Mouse (Mus musculus) midbrain, embryonic 13.5 days (tissue): Measurements from ENCODE around the gene Gimap8. TPM values are rescaled to one million over a fixed set of nuclear protein-coding genes. Genes with fewer than 3 reads are reported as not detected.

ENCODE experiments used
- ATAC-seq: fragments of 200-750 bp; cut with Nextera tagmentation; 2 replicates; pipeline ENCODE4 v1.8.0; 2017; ENCODE audit warnings: mild to moderate bottlenecking, moderate TSS enrichment, moderate library complexity
- H3K27ac ChIP-seq: fragments of 300-500 bp; sonication (generic); 2 replicates; pipeline ENCODE4 v1.5.1; 2015; ENCODE audit warnings: inconsistent platforms, mild to moderate bottlenecking, moderate library complexity
- H3K27me3 ChIP-seq: fragments of 300-500 bp; sonication (generic); 2 replicates; pipeline ENCODE4 v1.6.1; 2015; ENCODE audit warnings: mild to moderate bottlenecking, inconsistent platforms
- H3K36me3 ChIP-seq: fragments of 300-500 bp; sonication (generic); 2 replicates; pipeline ENCODE4 v1.6.1; 2015; ENCODE audit warnings: mild to moderate bottlenecking, inconsistent platforms
- H3K4me1 ChIP-seq: fragments of 300-500 bp; sonication (generic); replicated peaks from 2 replicates; pipeline ENCODE4 v1.6.1; 2015; ENCODE audit warnings: inconsistent platforms
- H3K4me2 ChIP-seq: fragments of 300-500 bp; sonication (generic); replicated peaks from 2 replicates; pipeline ENCODE4 v1.6.1; 2015; ENCODE audit warnings: moderate library complexity, mild to moderate bottlenecking, inconsistent platforms
- H3K4me3 ChIP-seq: fragments of 300-500 bp; sonication (generic); replicated peaks from 2 replicates; pipeline ENCODE4 v1.5.1; 2015; ENCODE audit warnings: mild to moderate bottlenecking, inconsistent platforms
- H3K9ac ChIP-seq: fragments of 300-500 bp; sonication (generic); replicated peaks from 2 replicates; pipeline ENCODE4 v1.6.1; 2015; ENCODE audit warnings: mild to moderate bottlenecking, inconsistent platforms
- H3K9me3 ChIP-seq: fragments of 300-500 bp; sonication (generic); 2 replicates; pipeline ENCODE4 v1.6.1; 2016; ENCODE audit warnings: mild to moderate bottlenecking, inconsistent platforms
- WGBS: fragments of 180-500 bp; shearing (Covaris S2); methylation state at CpG from one replicate; pipeline ENCODE4 v1.1.7; 2015; 5-methylcytosine and 5-hydroxymethylcytosine counted together
- polyA plus RNA-seq: library from polyadenylated mRNA; unstranded; fragments of >200 nt; fragmentation: Nextera tagmentation; extraction: Ambion mirVana; gene quantifications from 2 replicates; pipeline ENCODE4 v1.2.1, GENCODE M21; 2015

Gimap8 gene
- polyA plus RNA-seq, 1 experiment from 2014 or later, result 0.46 TPM

GRCm38 (mm10) chr6:48698888-48699287, 51.9 kb downstream of the Gimap8 start:
- no peak overlapping the region for H3K4me2 ChIP-seq
- H3K9me3 ChIP-seq, result no peaks in the 10 kb centered on the region
- H3K27ac ChIP-seq, result no peak overlapping the region
- H3K36me3 ChIP-seq, result no peaks in the 10 kb centered on the region
- H3K27me3 ChIP-seq, result no peaks in the 10 kb centered on the region
- H3K4me1 ChIP-seq, result no peaks in the 10 kb centered on the region
- H3K9ac ChIP-seq, result no peak overlapping the region
- ATAC-seq, result no peak
- no peak overlapping the region for H3K4me3 ChIP-seq
- 88% methylated on average over 3 of the region's 3 CpGs for WGBS

DNA sequence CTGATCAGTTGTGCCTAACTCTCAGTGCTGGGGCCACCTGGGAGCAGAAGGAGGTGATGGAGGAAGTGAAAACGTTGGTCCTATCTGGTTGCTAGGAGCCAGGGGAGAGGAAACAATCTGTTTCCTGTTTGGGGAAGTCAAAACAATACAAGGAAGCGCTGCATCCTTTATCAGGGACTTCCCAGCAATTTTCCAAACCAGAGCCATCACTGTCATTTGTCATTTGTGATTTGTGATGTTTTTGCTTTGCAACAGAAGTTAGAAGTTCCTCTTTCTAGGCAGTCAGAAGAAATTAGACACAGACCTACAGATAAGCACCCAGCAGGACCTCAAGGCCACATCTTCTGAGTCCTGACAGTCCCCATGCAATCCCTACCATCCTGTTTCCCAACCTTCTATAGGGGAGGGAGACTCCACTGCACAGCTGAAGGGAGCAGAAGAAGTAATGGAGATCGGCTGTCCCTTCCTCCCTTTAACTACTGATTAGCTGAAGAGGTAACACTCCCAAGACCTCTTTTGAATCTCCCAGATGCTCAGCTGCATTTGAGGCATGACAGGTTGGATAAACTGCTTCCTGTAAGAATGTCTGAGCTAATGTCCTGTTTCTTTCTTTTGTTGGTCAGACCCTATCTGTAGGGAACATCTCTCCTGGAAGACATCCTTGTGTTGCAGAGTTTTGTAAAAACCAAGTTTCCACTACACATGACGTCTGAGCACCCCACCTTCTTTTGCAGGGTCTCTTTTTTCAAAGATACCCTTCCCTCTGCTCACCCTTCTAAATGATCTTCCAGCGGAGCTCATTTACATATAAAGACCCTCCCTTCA, 53.4 kb downstream of the Gimap8 start:
- H3K36me3 ChIP-seq, result no peaks in the 10 kb centered on the region
- no peak for ATAC-seq
- H3K9ac ChIP-seq, result no peak overlapping the region
- no peaks in the 10 kb centered on the region for H3K4me1 ChIP-seq
- H3K27ac ChIP-seq, result no peak overlapping the region
- no peak overlapping the region for H3K4me3 ChIP-seq
- 68% methylated on average over 5 of the region's 5 CpGs for WGBS
- H3K4me2 ChIP-seq, result no peak overlapping the region
- no peaks in the 10 kb centered on the region for H3K9me3 ChIP-seq
- no peaks in the 10 kb centered on the region for H3K27me3 ChIP-seq

DNA sequence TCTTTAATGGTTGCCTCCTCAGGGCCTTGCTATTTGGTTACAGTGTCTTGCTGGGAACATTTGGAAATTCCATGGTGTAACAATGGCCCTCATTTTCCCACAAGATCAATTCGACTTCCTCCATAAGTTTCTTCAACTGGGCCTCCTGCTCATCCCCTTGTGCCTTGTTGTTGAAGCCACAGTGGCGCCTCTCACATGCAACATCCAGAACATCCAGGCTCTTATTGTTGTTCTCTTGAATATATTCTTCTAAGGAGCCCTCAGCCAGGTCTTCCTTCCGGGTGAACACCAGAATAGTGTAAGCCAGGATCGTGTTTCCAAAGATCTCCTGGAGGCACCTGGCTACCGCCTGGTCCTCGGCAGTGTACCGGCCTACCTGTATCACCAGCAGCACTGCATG, 55.1 kb downstream of the Gimap8 start:
- no peaks in the 10 kb centered on the region for H3K36me3 ChIP-seq
- H3K9me3 ChIP-seq, result no peaks in the 10 kb centered on the region
- H3K9ac ChIP-seq, result no peak overlapping the region
- no peaks in the 10 kb centered on the region for H3K4me1 ChIP-seq
- 86% methylated on average over 7 of the region's 7 CpGs for WGBS
- no peak overlapping the region for H3K4me2 ChIP-seq
- H3K27ac ChIP-seq, result no peak overlapping the region
- ATAC-seq, result no peak
- no peaks in the 10 kb centered on the region for H3K27me3 ChIP-seq
- H3K4me3 ChIP-seq, result no peak overlapping the region

GRCm38 (mm10) chr6:48702601-48703000, 55.6 kb downstream of the Gimap8 start:
- Histone ChIP-seq H3K27me3 (no peaks in the 10 kb centered on the region), H3K27ac (no peak overlapping the region), H3K9me3 (no peaks in the 10 kb centered on the region), H3K4me2 (no peak overlapping the region), H3K4me3 (no peak overlapping the region), H3K36me3 (no peaks in the 10 kb centered on the region), H3K4me1 (no peaks in the 10 kb centered on the region), H3K9ac (no peak overlapping the region)
- no peak for ATAC-seq
- WGBS, result 72% methylated on average over 5 of the region's 5 CpGs

- Histone ChIP-seq H3K4me2 (no peak overlapping the region), H3K36me3 (no peaks in the 10 kb centered on the region), H3K4me3 (no peak overlapping the region), H3K9me3 (no peaks in the 10 kb centered on the region), H3K9ac (no peak overlapping the region), H3K27ac (no peak overlapping the region), H3K4me1 (no peaks in the 10 kb centered on the region), H3K27me3 (no peaks in the 10 kb centered on the region)
- no peak for ATAC-seq
Measured at GRCm38 (mm10) chr6:48704146-48704545, 57.1 kb downstream of the Gimap8 start.

DNA sequence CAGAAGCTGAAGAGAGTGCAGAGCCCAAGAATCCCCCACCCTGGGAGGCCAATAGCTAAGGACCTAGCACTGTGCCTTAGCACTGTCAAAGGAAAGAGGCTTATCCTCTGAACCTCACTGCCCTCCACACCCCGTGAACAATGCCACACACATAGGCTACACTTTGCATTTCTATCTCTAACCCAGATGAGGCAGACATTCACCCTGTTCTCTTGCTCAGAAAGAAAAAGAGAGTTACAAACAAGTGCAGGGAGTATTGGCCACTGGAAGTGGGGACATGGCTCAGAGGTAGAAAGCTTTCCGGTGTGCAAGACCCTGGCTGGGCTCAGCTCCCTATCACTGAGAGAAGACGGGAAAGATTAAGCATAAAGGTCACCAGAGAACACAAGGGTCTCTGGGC, 59.1 kb downstream of the Gimap8 start:
- Histone ChIP-seq H3K27ac (no peak overlapping the region), H3K9ac (no peak overlapping the region), H3K27me3 (no peaks in the 10 kb centered on the region), H3K9me3 (no peaks in the 10 kb centered on the region), H3K4me2 (no peak overlapping the region), H3K36me3 (no peaks in the 10 kb centered on the region), H3K4me1 (no peaks in the 10 kb centered on the region), H3K4me3 (no peak overlapping the region)
- WGBS, result 55% methylated on average over 3 of the region's 3 CpGs
- ATAC-seq, result no peak

Other genes starting within 250 kb of the Gimap8 start
- gene Zfp467, start 201.4 kb upstream of the Gimap8 start, polyA plus RNA-seq, result 23.6 and 24.3 TPM in 2 replicates
- gene Sspo, start 199.0 kb upstream of the Gimap8 start, polyA plus RNA-seq, result 0.18 and 0.22 TPM in 2 replicates
- gene Atp6v0e2, start 109.6 kb upstream of the Gimap8 start, polyA plus RNA-seq, result 174 and 176 TPM in 2 replicates
- 20.8 and 21.2 TPM in 2 replicates for gene Lrrc61, start 92.4 kb upstream of the Gimap8 start, polyA plus RNA-seq
- 2.5 and 2.9 TPM in 2 replicates for gene Rarres2, start 74.4 kb upstream of the Gimap8 start, polyA plus RNA-seq
- gene Gm45021, start 57.6 kb upstream of the Gimap8 start, polyA plus RNA-seq, result not detected in 2 replicates
- gene Repin1, start 53.4 kb upstream of the Gimap8 start, polyA plus RNA-seq, result 44.6 and 47.2 TPM in 2 replicates
- 1.0 TPM in 1 of 2 replicates, not detected in the other for gene Gm44965, start 53.3 kb upstream of the Gimap8 start, polyA plus RNA-seq
- gene Zfp775, start 45.2 kb upstream of the Gimap8 start, polyA plus RNA-seq, result 14.6 and 17.8 TPM in 2 replicates
- gene AI854703, start 20.5 kb upstream of the Gimap8 start, polyA plus RNA-seq, result 6.5 and 7.6 TPM in 2 replicates
- 1.0 and 2.2 TPM in 2 replicates for gene Gimap9, start 28.9 kb downstream of the Gimap8 start, polyA plus RNA-seq
- gene Gimap4, start 37.3 kb downstream of the Gimap8 start, polyA plus RNA-seq, result 1.2 and 2.1 TPM in 2 replicates
- 5.4 and 7.0 TPM in 2 replicates for gene Gimap6, start 61.0 kb downstream of the Gimap8 start, polyA plus RNA-seq
- not detected in 2 replicates for gene Gm28053, start 71.4 kb downstream of the Gimap8 start, polyA plus RNA-seq
- gene Gimap7, start 71.4 kb downstream of the Gimap8 start, polyA plus RNA-seq, result not detected in 2 replicates
- gene Gimap1, start 91.8 kb downstream of the Gimap8 start, polyA plus RNA-seq, result 3.0 and 5.2 TPM in 2 replicates
- gene Gimap5, start 99.0 kb downstream of the Gimap8 start, polyA plus RNA-seq, result 0.94 and 0.98 TPM in 2 replicates
- gene Gimap3, start 123.6 kb downstream of the Gimap8 start, polyA plus RNA-seq, result not detected in 2 replicates
- gene Tmem176a, start 193.7 kb downstream of the Gimap8 start, polyA plus RNA-seq, result 16.4 and 19.4 TPM in 2 replicates
- gene Tmem176b, start 194.3 kb downstream of the Gimap8 start, polyA plus RNA-seq, result 93.2 and 108 TPM in 2 replicates
- 0.09 TPM in 1 of 2 replicates, not detected in the other for gene Aoc1, start 225.7 kb downstream of the Gimap8 start, polyA plus RNA-seq